Mouse (Mus musculus) natural killer cell, adult 2 months (primary cell): ENCODE measurements around the gene Gsk3b.
"Not testable (repeated sequence)": the region's sequence is repeated elsewhere in the genome, so short reads cannot be mapped to it uniquely, and the experiment has no call there.

Experiments
- DNase-seq, 2 experiments: peaks; one replicate each; pipeline ENCODE4 v3.0.0; 2022; ENCODE audit warnings: low spot score in 2 of 2

The Gsk3b gene

GRCm38 (mm10) chr16:38189952-38190351 is 101.2 kb downstream of the Gsk3b start:
- DNase-seq = no peak

GRCm38 (mm10) chr16:38190531-38190930 is 101.7 kb downstream of the Gsk3b start:
- no peak for DNase-seq

- DNase-seq = no peak
Observed at GRCm38 (mm10) chr16:38191460-38191859, 102.7 kb downstream of the Gsk3b start.

GRCm38 (mm10) chr16:38192640-38193039 is 103.8 kb downstream of the Gsk3b start:
- no peak for DNase-seq

- DNase-seq = peak; percentile 50 to 64
Observed at GRCm38 (mm10) chr16:38197299-38197698, 108.5 kb downstream of the Gsk3b start.

GRCm38 (mm10) chr16:38205272-38205671 is 116.5 kb downstream of the Gsk3b start:
- DNase-seq = no peak

GRCm38 (mm10) chr16:38222491-38222890 is 133.7 kb downstream of the Gsk3b start:
- not testable (repeated sequence) for DNase-seq

- no peak for DNase-seq
Observed at GRCm38 (mm10) chr16:38236936-38237585, 148.3 kb downstream of the Gsk3b start.

GRCm38 (mm10) chr16:38239729-38240128 is 150.9 kb downstream of the Gsk3b start:
- DNase-seq = peak; percentile 43 to 80

GRCm38 (mm10) chr16:38240167-38240566 is 151.4 kb downstream of the Gsk3b start:
- DNase-seq = no peak

- DNase-seq = no peak
Observed at GRCm38 (mm10) chr16:38244111-38244510, 155.3 kb downstream of the Gsk3b start.

GRCm38 (mm10) chr16:38245379-38245778 is 156.6 kb downstream of the Gsk3b start:
- no peak for DNase-seq

GRCm38 (mm10) chr16:38245849-38246585 is 157.2 kb downstream of the Gsk3b start:
- DNase-seq = no peak

- no peak for DNase-seq
Observed at GRCm38 (mm10) chr16:38248331-38248961, 159.6 kb downstream of the Gsk3b start.

- no peak for DNase-seq
Observed at GRCm38 (mm10) chr16:38250467-38250866, 161.7 kb downstream of the Gsk3b start.

- DNase-seq = no peak
Observed at GRCm38 (mm10) chr16:38254001-38254400, 165.2 kb downstream of the Gsk3b start.

- no peak for DNase-seq
Observed at GRCm38 (mm10) chr16:38255107-38255506, 166.3 kb downstream of the Gsk3b start.

GRCm38 (mm10) chr16:38255927-38256326 is 167.1 kb downstream of the Gsk3b start:
- no peak for DNase-seq

- no peak for DNase-seq
Observed at GRCm38 (mm10) chr16:38271601-38272000, 182.8 kb downstream of the Gsk3b start.

- DNase-seq = no peak
Observed at GRCm38 (mm10) chr16:38272483-38272882, 183.7 kb downstream of the Gsk3b start.

- DNase-seq = no peak
Observed at GRCm38 (mm10) chr16:38274737-38275136, 185.9 kb downstream of the Gsk3b start.

- no peak for DNase-seq
Observed at GRCm38 (mm10) chr16:38279794-38280193, 191.0 kb downstream of the Gsk3b start.

- DNase-seq = no peak
Observed at GRCm38 (mm10) chr16:38280951-38281350, 192.2 kb downstream of the Gsk3b start.
